Mouse (Mus musculus): ENCODE data around the gene Tnfsf14. TPM values are rescaled to one million over a fixed set of nuclear protein-coding genes. Genes with fewer than 3 reads are reported as not detected.

The Tnfsf14 gene
- polyA plus RNA-seq, 1 experiment from 2014 or later = 0.50 TPM

GRCm38 (mm10) chr17:57148343-57148742 lies 45.6 kb downstream of the Tnfsf14 start:
- no peak overlapping the region for H3K9ac ChIP-seq (replicated peaks; ENCODE audit: low read depth)
- H3K27ac ChIP-seq (ENCODE audit: low read length) = no peak overlapping the region
- H3K36me3 ChIP-seq (ENCODE audit: insufficient read depth, low read length) = no peaks in the 10 kb centered on the region
- no peaks in the 10 kb centered on the region for H3K4me1 ChIP-seq (ENCODE audit: insufficient read depth, low read depth, low read length)
- H3K4me2 ChIP-seq (replicated peaks; ENCODE audit: low read depth, low read length) = no peak overlapping the region
- H3K9me3 ChIP-seq (ENCODE audit: low read length) = no peaks in the 10 kb centered on the region
- TF ChIP-seq CTCF (IDR thresholded peaks at IDR 0.05) (no peak), EP300 (IDR thresholded peaks at IDR 0.05) (no peak)
- 66% methylated on average over 4 of the region's 4 CpGs for WGBS
- H3K4me3 ChIP-seq (ENCODE audit: low read depth, low read length) = no peak overlapping the region
- ATAC-seq (no peak), DNase-seq (ENCODE audit: low spot score) (no peak)
- H3K27me3 ChIP-seq (replicated peaks; ENCODE audit: insufficient read depth, low read length) = peaks cover 17% of the 10 kb centered on the region

- no peak for ATAC-seq
Observed at GRCm38 (mm10) chr17:57145115-57145514, 48.9 kb downstream of the Tnfsf14 start.

GRCm38 (mm10) chr17:57143704-57144103 lies 50.3 kb downstream of the Tnfsf14 start:
- WGBS = 69% methylated on average over 3 of the region's 3 CpGs
- no peaks in the 10 kb centered on the region for H3K36me3 ChIP-seq (ENCODE audit: insufficient read depth, low read length)
- ATAC-seq (no peak), DNase-seq (ENCODE audit: low spot score) (no peak)
- no peaks in the 10 kb centered on the region for H3K9me3 ChIP-seq (ENCODE audit: low read length)
- H3K4me2 ChIP-seq (replicated peaks; ENCODE audit: low read depth, low read length) = no peak overlapping the region
- H3K9ac ChIP-seq (replicated peaks; ENCODE audit: low read depth) = no peak overlapping the region
- H3K27ac ChIP-seq (ENCODE audit: low read length) = no peak overlapping the region
- no peaks in the 10 kb centered on the region for H3K4me1 ChIP-seq (ENCODE audit: insufficient read depth, low read depth, low read length)
- no peak overlapping the region for H3K4me3 ChIP-seq (ENCODE audit: low read depth, low read length)
- H3K27me3 ChIP-seq (replicated peaks; ENCODE audit: insufficient read depth, low read length) = peaks cover 5% of the 10 kb centered on the region; the same call in 1 of the 2 replicates
- no peak for TF ChIP-seq EP300 (IDR thresholded peaks at IDR 0.05)
- no peak for TF ChIP-seq CTCF (IDR thresholded peaks at IDR 0.05)

More at GRCm38 (mm10) chr17:57145115-57145514, 48.9 kb downstream of the Tnfsf14 start:
- Histone ChIP-seq H3K4me1 (ENCODE audit: insufficient read depth, low read depth, low read length) (no peaks in the 10 kb centered on the region), H3K9ac (replicated peaks; ENCODE audit: low read depth) (no peak overlapping the region), H3K27me3 (replicated peaks; ENCODE audit: insufficient read depth, low read length) (peaks cover 16% of the 10 kb centered on the region), H3K4me2 (replicated peaks; ENCODE audit: low read depth, low read length) (no peak overlapping the region), H3K36me3 (ENCODE audit: insufficient read depth, low read length) (no peaks in the 10 kb centered on the region), H3K9me3 (ENCODE audit: low read length) (no peaks in the 10 kb centered on the region), H3K4me3 (ENCODE audit: low read depth, low read length) (no peak overlapping the region), H3K27ac (ENCODE audit: low read length) (no peak overlapping the region)
- TF ChIP-seq EP300 (IDR thresholded peaks at IDR 0.05) = no peak
- TF ChIP-seq CTCF (IDR thresholded peaks at IDR 0.05) = no peak
- 70% methylated on average over 1 of the region's 1 CpGs for WGBS
- no peak for DNase-seq (ENCODE audit: low spot score)

GRCm38 (mm10) chr17:57139708-57140107 lies 54.3 kb downstream of the Tnfsf14 start:
- Histone ChIP-seq H3K27ac (ENCODE audit: low read length) (no peak overlapping the region), H3K36me3 (ENCODE audit: insufficient read depth, low read length) (no peaks in the 10 kb centered on the region), H3K4me1 (ENCODE audit: insufficient read depth, low read depth, low read length) (no peaks in the 10 kb centered on the region), H3K4me3 (ENCODE audit: low read depth, low read length) (no peak overlapping the region), H3K4me2 (replicated peaks; ENCODE audit: low read depth, low read length) (no peak overlapping the region), H3K9ac (replicated peaks; ENCODE audit: low read depth) (no peak overlapping the region), H3K27me3 (replicated peaks; ENCODE audit: insufficient read depth, low read length) (no peaks in the 10 kb centered on the region), H3K9me3 (ENCODE audit: low read length) (no peaks in the 10 kb centered on the region)
- WGBS = 66% methylated on average over 3 of the region's 3 CpGs
- no peak for TF ChIP-seq CTCF (IDR thresholded peaks at IDR 0.05)
- TF ChIP-seq EP300 (IDR thresholded peaks at IDR 0.05) = no peak
- no peak for ATAC-seq
- DNase-seq (ENCODE audit: low spot score) = no peak

Small RNA genes within 50 kb of the gene (microRNA-seq; reads per million reads assigned to microRNA genes)
- not detected for gene Mir6978

Other genes with a start within 250 kb of the Tnfsf14 start
- not detected in 2 replicates for gene Acer1, start 212.1 kb downstream of the Tnfsf14 start, polyA plus RNA-seq (2015; fragmentation: Nextera tagmentation; extraction: Ambion mirVana)
- 62.5 and 71.1 TPM in 2 replicates for gene Clpp, start 203.9 kb downstream of the Tnfsf14 start, polyA plus RNA-seq (2015; fragmentation: Nextera tagmentation; extraction: Ambion mirVana)
- 31.3 and 35.3 TPM in 2 replicates for gene Alkbh7, start 196.8 kb downstream of the Tnfsf14 start, polyA plus RNA-seq (2015; fragmentation: Nextera tagmentation; extraction: Ambion mirVana)
- gene Pspn, start 194.2 kb downstream of the Tnfsf14 start, polyA plus RNA-seq (2015; fragmentation: Nextera tagmentation; extraction: Ambion mirVana) = 0.37 TPM in 1 of 2 replicates, not detected in the other
- 33.3 and 37.0 TPM in 2 replicates for gene Gtf2f1, start 182.9 kb downstream of the Tnfsf14 start, polyA plus RNA-seq (2015; fragmentation: Nextera tagmentation; extraction: Ambion mirVana)
- 0.50 and 0.68 TPM in 2 replicates for gene Gm17949, start 182.7 kb downstream of the Tnfsf14 start, polyA plus RNA-seq (2015; fragmentation: Nextera tagmentation; extraction: Ambion mirVana)
- 20.4 and 21.0 TPM in 2 replicates for gene Khsrp, start 162.7 kb downstream of the Tnfsf14 start, polyA plus RNA-seq (2015; fragmentation: Nextera tagmentation; extraction: Ambion mirVana)
- not detected in 2 replicates for gene Slc25a41, start 152.5 kb downstream of the Tnfsf14 start, polyA plus RNA-seq (2015; fragmentation: Nextera tagmentation; extraction: Ambion mirVana)
- 119 and 120 TPM in 2 replicates for gene Crb3, start 135.1 kb downstream of the Tnfsf14 start, polyA plus RNA-seq (2015; fragmentation: Nextera tagmentation; extraction: Ambion mirVana)
- 5.8 and 5.9 TPM in 2 replicates for gene Slc25a23, start 134.3 kb downstream of the Tnfsf14 start, polyA plus RNA-seq (2015; fragmentation: Nextera tagmentation; extraction: Ambion mirVana)
- 5.7 and 6.0 TPM in 2 replicates for gene Dennd1c, start 115.7 kb downstream of the Tnfsf14 start, polyA plus RNA-seq (2015; fragmentation: Nextera tagmentation; extraction: Ambion mirVana)
- gene Tubb4a, start 106.4 kb downstream of the Tnfsf14 start, polyA plus RNA-seq (2015; fragmentation: Nextera tagmentation; extraction: Ambion mirVana) = 7.1 and 7.5 TPM in 2 replicates
- gene Tnfsf9, start 88.9 kb downstream of the Tnfsf14 start, polyA plus RNA-seq (2015; fragmentation: Nextera tagmentation; extraction: Ambion mirVana) = 3.0 and 3.4 TPM in 2 replicates
- not detected in 2 replicates for gene Cd70, start 44.4 kb downstream of the Tnfsf14 start, polyA plus RNA-seq (2015; fragmentation: Nextera tagmentation; extraction: Ambion mirVana)
- gene C3, start 34.0 kb upstream of the Tnfsf14 start, polyA plus RNA-seq (2015; fragmentation: Nextera tagmentation; extraction: Ambion mirVana) = 50.2 and 55.0 TPM in 2 replicates
- 48.4 and 48.8 TPM in 2 replicates for gene Gpr108, start 54.3 kb upstream of the Tnfsf14 start, polyA plus RNA-seq (2015; fragmentation: Nextera tagmentation; extraction: Ambion mirVana)
- gene Trip10, start 55.3 kb upstream of the Tnfsf14 start, polyA plus RNA-seq (2015; fragmentation: Nextera tagmentation; extraction: Ambion mirVana) = 46.4 and 58.9 TPM in 2 replicates
- 4.8 and 5.4 TPM in 2 replicates for gene Vav1, start 84.9 kb upstream of the Tnfsf14 start, polyA plus RNA-seq (2015; fragmentation: Nextera tagmentation; extraction: Ambion mirVana)
- gene Adgre1, start 164.5 kb upstream of the Tnfsf14 start, polyA plus RNA-seq (2015; fragmentation: Nextera tagmentation; extraction: Ambion mirVana) = 6.0 and 7.0 TPM in 2 replicates

Data from lung, postnatal 0 days (tissue).